Mouse (Mus musculus) C2C12 (cell line): ENCODE measurements around the gene Vac14. TPM values are rescaled to one million over a fixed set of nuclear protein-coding genes. Genes with fewer than 3 reads are reported as not detected.

ENCODE experiments used
- H3K27me3 ChIP-seq: one replicate; pipeline ENCODE4 v1.6.1; 2011; ENCODE audit not compliant: control insufficient read depth, insufficient read depth, insufficient read length
- H3K36me3 ChIP-seq: one replicate; pipeline ENCODE4 v1.6.1; 2011; ENCODE audit not compliant: control insufficient read depth, insufficient read depth
- H3K4me3 ChIP-seq: one replicate; pipeline ENCODE4 v1.5.1; 2011; ENCODE audit warnings: mild to moderate bottlenecking, control low read depth; ENCODE audit not compliant: poor library complexity, insufficient read depth, severe bottlenecking
- H3K79me2 ChIP-seq: one replicate; pipeline ENCODE4 v1.6.1; 2011; ENCODE audit not compliant: control insufficient read depth, insufficient read depth
- H3K79me3 ChIP-seq: one replicate; pipeline ENCODE4 v1.6.1; 2011; ENCODE audit warnings: low read depth, control low read depth
- H3ac ChIP-seq: one replicate; pipeline ENCODE3; 2011; ENCODE audit warnings: low read depth; ENCODE audit not compliant: control insufficient read depth, insufficient read length
- CEBPB ChIP-seq: IDR thresholded peaks from one replicate; pipeline ENCODE4 v1.6.1; 2011; ENCODE audit warnings: low read depth, mild to moderate bottlenecking, control low read depth, moderate library complexity
- CTCF ChIP-seq: IDR thresholded peaks from one replicate; pipeline ENCODE4 v1.5.1; 2011; ENCODE audit not compliant: control insufficient read depth, insufficient read depth, insufficient read length
- FOSL1 ChIP-seq: IDR thresholded peaks from one replicate; pipeline ENCODE4 v1.8.0; 2011; ENCODE audit warnings: mild to moderate bottlenecking, low read length; ENCODE audit not compliant: poor library complexity, insufficient read depth, severe bottlenecking
- MAX ChIP-seq: IDR thresholded peaks from one replicate; pipeline ENCODE4 v1.6.1; 2011; ENCODE audit warnings: mild to moderate bottlenecking, control low read depth
- MYOD1 ChIP-seq: IDR thresholded peaks from one replicate; pipeline ENCODE4 v1.6.1; 2011; ENCODE audit warnings: low read depth; ENCODE audit not compliant: control insufficient read depth, insufficient read length
- MYOG ChIP-seq: IDR thresholded peaks from one replicate; pipeline ENCODE4 v1.6.1; 2011; ENCODE audit not compliant: control insufficient read depth, insufficient read length; ENCODE audit errors: extremely low read depth
- USF1 ChIP-seq: IDR thresholded peaks from one replicate; pipeline ENCODE4 v1.6.1; 2011; ENCODE audit warnings: low read depth, mild to moderate bottlenecking, control low read depth, moderate library complexity
- polyA plus RNA-seq: library from polyadenylated mRNA; unstranded; fragments of >200 nt; fragmentation: generic; extraction: Trizol; gene quantifications from one replicate; pipeline ENCODE4 v1.2.1, GENCODE M21; 2012; ENCODE audit warnings: missing spikeins

Vac14 gene
- polyA plus RNA-seq, 1 experiment, result 22.2 TPM

DNA sequence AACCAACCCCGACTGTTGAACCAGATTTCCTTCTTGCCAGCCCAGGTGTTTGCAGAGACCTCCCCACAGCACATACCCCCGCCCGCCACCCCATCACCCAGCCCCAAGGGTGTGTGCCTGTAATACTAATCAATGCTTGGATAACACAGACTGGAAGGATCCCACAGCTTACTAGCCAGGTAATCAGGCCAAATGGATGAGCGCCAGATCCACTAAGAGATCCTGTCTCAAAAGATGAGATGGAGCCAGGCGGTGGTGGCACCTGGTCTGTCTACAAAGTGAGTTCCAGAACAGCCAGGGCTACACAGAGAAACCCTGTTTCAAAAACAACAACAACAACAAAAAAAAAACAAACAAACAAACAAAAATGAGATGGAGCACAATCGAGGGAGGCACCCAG, 148.9 kb downstream of the Vac14 start:
- Histone ChIP-seq H3K79me2 (peaks cover 22% of the 10 kb centered on the region), H3K4me3 (no peak overlapping the region), H3K27me3 (no peaks in the 10 kb centered on the region), H3K36me3 (peaks cover 10% of the 10 kb centered on the region), H3ac (no peak overlapping the region), H3K79me3 (no peaks in the 10 kb centered on the region)
- TF ChIP-seq MYOG (no peak), MYOD1 (no peak), USF1 (no peak), MAX (no peak), CTCF (no peak), CEBPB (no peak), FOSL1 (no peak)

Other genes starting within 250 kb of the Vac14 start
- 26.1 TPM for gene Mtss1l, start 102.9 kb downstream of the Vac14 start, polyA plus RNA-seq
- 8.6 TPM for gene Il34, start 187.3 kb downstream of the Vac14 start, polyA plus RNA-seq
- 36.9 TPM for gene Cog4, start 228.0 kb downstream of the Vac14 start, polyA plus RNA-seq
- 91.8 TPM for gene Sf3b3, start 228.2 kb downstream of the Vac14 start, polyA plus RNA-seq